Mouse (Mus musculus) hindbrain, embryonic 10.5 days (tissue): ENCODE measurements at regions not wholly inside any gene's neighbourhood (a gene's known extent, or its start where the extent isn't known, plus 50 kb on each side); places are given as distances from the start of the nearest gene placed in this dataset.

Experiments used
- DNase-seq: peaks from one replicate; pipeline ENCODE4 v3.0.0-alpha.2; 2017; ENCODE audit warnings: low spot score
- H3K27ac ChIP-seq: fragments of 300-500 bp; sonication (generic); 2 replicates; pipeline ENCODE4 v1.5.1; 2016; ENCODE audit warnings: mild to moderate bottlenecking, moderate library complexity
- H3K27me3 ChIP-seq: fragments of 300-500 bp; sonication (generic); 2 replicates; pipeline ENCODE4 v1.6.1; 2016; ENCODE audit warnings: mild to moderate bottlenecking; ENCODE audit not compliant: poor library complexity, insufficient read depth, severe bottlenecking
- H3K36me3 ChIP-seq: fragments of 300-500 bp; sonication (generic); 2 replicates; pipeline ENCODE4 v1.6.1; 2016; ENCODE audit warnings: mild to moderate bottlenecking, moderate library complexity
- H3K4me1 ChIP-seq: fragments of 300-500 bp; sonication (generic); replicated peaks from 2 replicates; pipeline ENCODE4 v1.6.1; 2016; ENCODE audit warnings: mild to moderate bottlenecking
- H3K4me3 ChIP-seq: fragments of 300-500 bp; sonication (generic); 2 replicates; pipeline ENCODE4 v1.5.1; 2016; ENCODE audit warnings: mild to moderate bottlenecking, moderate library complexity
- H3K9me3 ChIP-seq: fragments of 300-500 bp; sonication (generic); 2 replicates; pipeline ENCODE4 v1.6.1; 2016; ENCODE audit warnings: mild to moderate bottlenecking, moderate library complexity
- WGBS: fragments of 180-500 bp; shearing (Covaris S2); methylation state at CpG from one replicate; pipeline ENCODE4 v1.1.7; 2016; 5-methylcytosine and 5-hydroxymethylcytosine counted together

DNA sequence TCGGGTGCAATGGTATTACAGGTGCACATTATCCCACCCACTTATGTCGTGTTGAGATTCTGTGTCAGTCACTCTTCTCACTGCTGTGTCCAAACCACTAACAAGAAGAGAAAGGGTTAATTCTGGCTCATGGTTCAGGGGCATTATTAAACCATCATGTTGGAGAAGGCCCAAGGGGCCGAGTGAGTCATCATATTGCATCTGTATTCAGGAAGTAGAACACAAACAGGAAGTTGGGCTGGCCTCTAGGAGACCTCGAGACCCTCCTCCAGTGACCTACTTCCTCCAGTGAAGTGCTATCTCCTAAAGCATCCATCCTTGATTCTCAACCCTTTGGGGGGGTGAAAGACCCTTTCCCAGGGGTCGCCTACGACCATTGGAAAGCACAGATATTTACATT, 154.8 kb upstream of the Mki67 start:
- WGBS = 78% methylated on average over 6 of the region's 6 CpGs
- DNase-seq = no peak
- H3K27me3 ChIP-seq = no peaks in the 10 kb centered on the region
- no peak overlapping the region for H3K4me3 ChIP-seq
- H3K27ac ChIP-seq = no peak overlapping the region
- no peaks in the 10 kb centered on the region for H3K9me3 ChIP-seq
- peaks cover 5% of the 10 kb centered on the region; the same call in 1 of the 2 replicates for H3K4me1 ChIP-seq
- no peaks in the 10 kb centered on the region for H3K36me3 ChIP-seq

DNA sequence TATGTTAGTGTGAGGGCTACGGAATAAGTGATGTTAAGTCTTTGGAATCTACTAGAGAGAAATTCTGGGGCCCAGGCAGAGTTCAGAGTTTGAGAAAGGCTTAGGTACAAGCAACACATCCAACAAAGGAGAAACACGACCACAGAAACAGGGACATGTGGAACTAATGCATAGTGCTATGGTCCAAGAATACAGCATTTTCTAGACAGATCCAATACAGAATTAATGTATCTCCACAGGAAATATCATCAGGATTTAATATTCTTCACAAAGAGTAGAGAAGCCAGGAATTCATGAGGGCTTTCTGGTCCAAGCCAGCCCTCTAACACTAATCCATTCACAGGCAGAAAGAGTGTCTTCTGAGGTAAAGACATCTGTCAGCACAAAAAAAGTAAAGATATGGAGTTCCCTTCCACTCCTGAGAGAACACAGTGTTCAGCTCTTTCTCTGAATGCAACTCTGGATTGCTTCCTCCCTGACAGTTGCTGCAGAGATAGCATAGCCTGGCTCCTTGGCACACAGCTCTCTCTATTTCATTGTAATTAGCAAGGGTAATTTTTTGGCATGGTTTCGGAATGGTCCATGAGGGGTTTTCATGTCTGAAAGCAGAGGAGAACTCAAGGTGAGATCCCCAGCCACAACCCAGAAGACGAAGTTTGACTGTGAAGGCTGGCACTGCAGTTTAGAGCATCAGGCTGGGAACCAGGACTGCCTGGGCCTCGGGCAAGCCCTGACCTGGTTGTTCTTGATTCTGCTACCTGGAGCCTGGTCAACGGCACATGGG, 161.1 kb upstream of the Mki67 start:
- no peaks in the 10 kb centered on the region for H3K36me3 ChIP-seq
- DNase-seq = no peak
- H3K9me3 ChIP-seq = no peaks in the 10 kb centered on the region
- H3K4me1 ChIP-seq = peaks cover 9% of the 10 kb centered on the region; the same call in 1 of the 2 replicates
- 0 out of 2 replicates have a peak overlapping the region, but pooled peaks have one; percentile 3 for H3K27ac ChIP-seq
- 90% methylated on average over 6 of the region's 6 CpGs for WGBS
- H3K4me3 ChIP-seq = no peak overlapping the region
- H3K27me3 ChIP-seq = no peaks in the 10 kb centered on the region

DNA sequence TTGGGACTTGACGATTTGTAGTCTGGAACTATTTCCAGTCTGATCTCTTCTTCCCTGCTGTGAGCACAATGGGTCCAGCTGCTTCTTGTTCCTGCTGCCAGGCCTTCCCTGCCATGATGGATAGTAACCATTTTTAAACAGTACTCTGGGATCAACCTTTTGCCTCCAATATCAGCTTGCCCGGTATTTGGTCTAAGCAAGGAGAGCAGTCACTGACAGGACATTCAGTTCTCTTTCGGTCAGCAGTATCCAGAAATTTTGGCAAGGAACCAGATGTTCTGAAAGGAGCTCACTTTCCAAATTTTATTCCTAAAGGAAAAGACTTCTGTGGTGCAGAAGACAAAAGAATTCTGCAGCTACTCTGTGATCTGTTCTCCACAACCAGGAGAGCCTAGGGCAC, 162.6 kb upstream of the Mki67 start:
- Histone ChIP-seq H3K4me1 (peaks cover 9% of the 10 kb centered on the region; the same call in 1 of the 2 replicates), H3K4me3 (no peak overlapping the region), H3K9me3 (no peaks in the 10 kb centered on the region), H3K27me3 (no peaks in the 10 kb centered on the region), H3K36me3 (no peaks in the 10 kb centered on the region), H3K27ac (no peak overlapping the region)
- no peak for DNase-seq
- WGBS = 86% methylated on average over 3 of the region's 3 CpGs

DNA sequence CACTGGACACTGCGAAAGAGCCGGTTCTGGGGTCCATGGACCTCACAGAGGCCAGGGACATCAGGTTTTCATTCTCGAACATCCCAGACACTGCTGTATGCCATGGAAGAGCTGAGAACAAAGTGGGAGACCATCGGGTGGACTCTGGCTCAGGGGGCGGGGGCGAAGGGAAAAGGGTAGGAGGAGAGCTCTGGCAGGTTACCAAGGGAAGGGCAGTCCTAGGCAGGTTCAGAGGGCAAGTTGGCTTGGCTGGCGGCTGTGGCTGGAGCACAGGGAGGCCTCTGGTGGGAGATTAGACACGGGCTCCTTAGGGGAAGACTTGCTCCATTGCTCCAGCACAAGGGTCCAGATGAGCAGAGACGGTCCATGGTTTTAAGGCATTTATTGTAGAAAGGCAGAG, 164.3 kb upstream of the Mki67 start:
- Histone ChIP-seq H3K9me3 (no peaks in the 10 kb centered on the region), H3K4me1 (peaks cover 9% of the 10 kb centered on the region; the same call in 1 of the 2 replicates), H3K4me3 (no peak overlapping the region), H3K27me3 (no peaks in the 10 kb centered on the region), H3K27ac (no peak overlapping the region), H3K36me3 (no peaks in the 10 kb centered on the region)
- WGBS = 88% methylated on average over 9 of the region's 9 CpGs
- DNase-seq = no peak

DNA sequence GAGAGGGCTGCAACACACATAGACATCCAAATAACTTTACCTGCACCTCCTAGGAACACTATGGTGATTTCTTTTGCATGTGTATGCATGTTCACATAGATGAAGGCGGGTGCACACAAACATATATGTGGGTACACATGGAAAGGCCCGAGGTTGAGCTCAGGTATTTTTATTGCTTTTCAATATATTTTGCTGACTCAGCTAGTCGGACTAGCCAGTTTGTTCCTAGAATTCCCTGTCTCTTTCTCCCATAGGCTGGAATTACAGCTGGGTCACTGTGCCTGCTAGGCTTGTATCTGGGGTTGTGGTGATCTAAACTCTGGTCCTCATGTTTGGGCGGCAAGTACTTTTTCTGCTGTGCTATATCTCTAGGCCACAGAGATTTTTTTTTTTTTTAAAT, 166.1 kb upstream of the Mki67 start:
- Histone ChIP-seq H3K27me3 (no peaks in the 10 kb centered on the region), H3K36me3 (no peaks in the 10 kb centered on the region), H3K4me1 (peaks cover 5% of the 10 kb centered on the region; the same call in 1 of the 2 replicates), H3K27ac (no peak overlapping the region), H3K4me3 (no peak overlapping the region), H3K9me3 (no peaks in the 10 kb centered on the region)
- WGBS = 89% methylated on average over 4 of the region's 4 CpGs
- no peak for DNase-seq

DNA sequence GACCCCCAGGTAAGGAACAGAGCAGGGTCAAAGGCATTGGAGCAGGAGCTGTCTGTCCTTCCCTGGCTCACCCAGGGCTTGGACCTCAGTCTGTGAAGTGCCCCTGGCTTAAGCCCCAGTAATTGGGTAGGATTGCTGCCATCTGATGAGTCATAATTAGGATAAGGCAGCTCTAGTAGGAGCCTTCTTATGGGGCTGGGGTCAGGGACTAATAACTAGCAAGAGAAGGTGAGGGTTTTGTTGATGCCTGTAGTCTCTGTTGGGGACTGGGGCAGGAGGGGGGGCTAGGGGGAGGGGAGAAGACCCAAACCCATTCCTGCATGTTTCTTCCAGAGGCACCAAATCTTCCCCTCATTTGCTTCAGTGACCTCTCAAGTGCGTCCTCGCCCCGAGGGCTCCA, 172.4 kb upstream of the Mki67 start:
- Histone ChIP-seq H3K27ac (peak overlapping the region; percentile 87), H3K9me3 (no peaks in the 10 kb centered on the region), H3K4me3 (peak overlapping the region; percentile 33; the same call in 1 of the 2 replicates)

DNA sequence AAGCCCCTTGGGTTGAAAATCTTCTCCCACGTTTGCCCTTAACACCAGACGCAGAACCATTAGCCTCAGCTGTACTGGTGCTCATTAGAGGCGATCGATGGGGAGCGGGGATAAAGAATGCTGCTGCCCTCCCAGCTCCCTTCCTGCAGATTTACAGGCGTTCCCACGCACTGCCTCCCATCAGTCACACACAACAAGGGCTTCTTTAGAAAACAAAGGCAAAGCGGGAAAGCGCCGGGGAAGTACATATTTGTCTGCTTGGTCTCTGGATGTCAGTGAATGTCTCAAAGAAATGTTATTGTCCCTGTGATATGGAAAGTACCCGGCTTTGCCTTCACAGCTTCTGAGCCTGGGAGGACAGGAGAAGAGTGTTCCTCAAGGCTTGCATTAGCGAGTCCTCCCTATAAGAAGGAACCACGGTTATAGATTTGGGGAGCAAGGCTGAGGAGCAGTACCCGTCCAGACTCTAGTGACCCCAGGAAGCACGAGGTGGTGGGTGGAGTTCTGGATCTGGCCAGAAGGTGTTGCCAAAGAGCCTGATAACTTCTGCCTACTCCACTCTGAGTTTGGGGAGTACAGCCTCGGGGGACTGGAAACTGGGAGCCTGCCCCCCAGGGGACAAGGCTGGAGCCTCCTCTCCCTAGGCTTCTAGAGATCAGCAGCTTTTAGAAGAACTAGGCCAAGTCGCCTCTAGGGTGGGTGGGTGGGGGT, 173.0 kb upstream of the Mki67 start:
- peaks cover 26% of the 10 kb centered on the region for H3K4me1 ChIP-seq
- WGBS = 11% methylated on average over 17 of the region's 17 CpGs
- no peaks in the 10 kb centered on the region for H3K27me3 ChIP-seq
- H3K9me3 ChIP-seq = no peaks in the 10 kb centered on the region
- H3K36me3 ChIP-seq = no peaks in the 10 kb centered on the region
- DNase-seq = peak; percentile 65
- H3K4me3 ChIP-seq = peak overlapping the region; percentile 33
- peak overlapping the region; percentile 87 for H3K27ac ChIP-seq

More for the DNA sequence above, 172.4 kb upstream of the Mki67 start:
- no peak for DNase-seq
- H3K27me3 ChIP-seq = no peaks in the 10 kb centered on the region
- H3K36me3 ChIP-seq = no peaks in the 10 kb centered on the region
- 21% methylated on average over 3 of the region's 3 CpGs for WGBS
- peaks cover 26% of the 10 kb centered on the region for H3K4me1 ChIP-seq

DNA sequence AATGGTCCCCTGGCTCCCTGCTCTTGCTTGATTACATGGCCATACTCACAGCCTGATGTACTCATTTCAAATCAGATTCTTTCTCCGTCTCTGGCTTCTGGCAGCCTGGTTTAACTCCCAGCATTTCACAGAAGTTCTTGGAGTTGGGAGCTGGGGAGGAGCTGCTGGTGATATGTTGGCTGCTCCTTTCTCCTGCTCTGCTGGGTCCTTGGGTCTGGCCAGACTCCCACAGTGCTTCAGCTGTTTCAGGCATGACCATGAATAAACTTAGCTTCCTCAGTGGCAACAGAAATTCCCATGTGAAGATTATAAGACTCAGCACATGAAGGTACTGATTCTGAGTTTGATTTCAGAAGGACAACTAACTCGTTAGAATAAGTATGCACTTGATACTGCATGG, 182.7 kb upstream of the Mki67 start:
- 88% methylated on average over 2 of the region's 2 CpGs for WGBS
- Histone ChIP-seq H3K4me1 (0 out of 2 replicates have a peak, but pooled peaks cover 4% of the 10 kb centered on the region), H3K36me3 (no peaks in the 10 kb centered on the region), H3K27me3 (no peaks in the 10 kb centered on the region), H3K9me3 (no peaks in the 10 kb centered on the region), H3K27ac (no peak overlapping the region), H3K4me3 (no peak overlapping the region)
- DNase-seq = no peak

DNA sequence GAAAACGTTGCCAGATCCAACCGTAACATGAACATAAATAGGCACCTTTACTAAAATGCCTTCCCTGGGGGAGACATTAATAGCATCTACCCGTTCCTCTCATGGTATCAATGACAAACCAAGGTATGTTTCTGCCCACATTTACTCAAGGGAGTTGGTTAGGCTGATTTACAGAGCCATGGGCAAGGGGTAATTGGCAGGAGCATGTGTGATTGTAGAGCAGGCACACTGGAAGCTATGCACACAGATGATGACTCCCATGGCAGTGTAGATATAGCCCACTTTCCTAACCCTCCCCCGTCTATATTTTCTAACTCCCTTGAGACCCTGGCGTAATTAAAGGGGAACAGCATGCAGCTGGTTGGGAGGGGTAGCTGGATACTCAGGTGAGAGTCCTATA, 183.6 kb upstream of the Mki67 start:
- DNase-seq = no peak
- H3K9me3 ChIP-seq = no peaks in the 10 kb centered on the region
- 0 out of 2 replicates have a peak, but pooled peaks cover 4% of the 10 kb centered on the region for H3K4me1 ChIP-seq
- 86% methylated on average over 5 of the region's 5 CpGs for WGBS
- no peak overlapping the region for H3K4me3 ChIP-seq
- no peaks in the 10 kb centered on the region for H3K27me3 ChIP-seq
- no peaks in the 10 kb centered on the region for H3K36me3 ChIP-seq
- no peak overlapping the region for H3K27ac ChIP-seq

DNA sequence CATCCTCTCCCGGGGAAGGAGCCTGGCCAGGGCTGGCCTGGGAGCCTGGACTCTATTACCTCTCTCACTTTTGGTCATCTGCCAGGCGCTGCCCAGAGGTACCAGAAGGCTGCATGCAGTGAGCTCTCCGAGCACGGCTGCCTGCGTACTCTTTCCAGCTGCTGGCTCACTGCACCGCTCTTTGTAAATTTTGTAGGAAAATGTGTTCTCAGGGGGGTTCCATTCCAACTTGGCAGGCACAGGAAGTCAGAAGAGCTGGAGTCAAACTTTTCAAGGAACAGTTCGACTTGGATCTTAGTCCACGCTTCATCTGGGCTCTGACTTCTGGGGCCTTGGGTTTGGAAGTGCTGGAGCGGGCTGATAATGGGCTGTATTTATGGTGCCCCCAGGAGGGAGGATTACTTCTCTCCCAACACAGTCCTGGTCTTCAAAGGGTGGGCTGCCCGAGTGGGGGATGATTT, 184.7 kb upstream of the Mki67 start:
- 65% methylated on average over 10 of the region's 10 CpGs for WGBS

DNA sequence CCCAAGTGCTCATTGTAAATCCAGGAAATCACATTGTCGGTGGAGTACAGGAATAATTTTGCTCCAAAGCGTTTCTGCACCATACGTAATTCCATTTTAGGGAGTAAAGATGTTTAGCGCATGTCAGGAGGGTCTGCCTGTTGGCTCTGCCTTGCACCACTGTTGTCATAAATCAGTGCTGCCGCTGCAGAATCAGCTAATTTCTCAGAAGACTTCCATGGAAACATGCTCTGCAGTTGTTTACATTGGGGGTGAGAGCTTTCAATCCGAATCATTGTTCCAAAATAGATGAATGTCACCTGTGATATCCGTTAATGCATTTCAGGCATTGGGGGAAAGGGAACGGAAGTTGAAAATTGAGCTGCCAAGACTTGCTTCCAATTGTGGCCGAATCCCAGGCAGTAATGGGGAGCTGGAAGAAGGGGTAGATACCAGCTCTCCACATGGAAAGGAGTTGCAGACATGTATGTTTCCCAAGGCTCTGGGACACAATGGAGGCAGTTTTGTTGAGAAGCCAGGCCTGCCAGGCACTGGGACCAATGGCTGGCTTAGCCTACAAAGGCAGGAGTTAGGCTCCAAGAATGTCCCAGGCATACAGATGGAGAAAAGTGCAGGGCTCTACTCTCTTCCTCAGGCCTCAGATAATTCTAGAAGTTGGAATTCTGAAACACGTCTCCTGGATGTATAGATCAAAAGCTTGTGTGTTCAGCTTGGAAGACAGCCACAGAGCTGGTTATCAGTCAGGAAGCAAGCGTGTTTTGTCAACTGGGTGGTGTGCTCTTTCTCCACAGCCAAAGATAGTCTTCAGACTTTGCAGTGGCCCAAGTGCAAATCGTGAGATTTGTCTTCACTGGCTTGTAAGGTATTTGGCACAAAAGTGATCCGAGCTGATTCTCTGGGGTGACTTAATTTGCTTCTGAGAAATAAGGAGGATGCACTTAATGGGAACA, 186.2 kb upstream of the Mki67 start:
- H3K27ac ChIP-seq = no peak overlapping the region
- no peak overlapping the region for H3K4me3 ChIP-seq
- 86% methylated on average over 13 of the region's 13 CpGs for WGBS

More for the DNA sequence above, 184.7 kb upstream of the Mki67 start:
- no peak overlapping the region for H3K4me3 ChIP-seq
- 0 out of 2 replicates have a peak, but pooled peaks cover 4% of the 10 kb centered on the region for H3K4me1 ChIP-seq
- no peak overlapping the region for H3K27ac ChIP-seq
- no peaks in the 10 kb centered on the region for H3K9me3 ChIP-seq
- no peaks in the 10 kb centered on the region for H3K27me3 ChIP-seq
- no peaks in the 10 kb centered on the region for H3K36me3 ChIP-seq
- no peak for DNase-seq

DNA sequence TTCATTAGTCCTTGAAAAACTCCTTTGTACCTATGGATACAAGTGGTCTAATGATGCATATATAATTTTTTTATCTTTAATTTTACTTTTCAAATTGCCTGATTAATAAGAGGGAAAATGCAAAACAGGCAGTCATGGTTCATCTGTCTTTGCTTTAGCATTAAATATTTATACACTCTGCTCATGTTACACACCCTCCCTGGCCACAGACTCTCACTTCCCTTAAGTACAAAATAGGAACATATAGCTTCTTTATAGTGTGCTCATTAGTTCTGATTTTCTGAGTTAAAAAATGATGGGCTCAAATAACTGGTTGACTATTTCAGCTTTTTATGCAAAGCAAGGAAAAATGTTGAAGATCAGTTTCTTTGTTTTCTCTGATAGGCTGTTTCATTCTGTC, 195.2 kb upstream of the Mki67 start:
- Histone ChIP-seq H3K27ac (no peak overlapping the region), H3K4me3 (no peak overlapping the region), H3K9me3 (no peaks in the 10 kb centered on the region), H3K27me3 (no peaks in the 10 kb centered on the region), H3K4me1 (no peaks in the 10 kb centered on the region), H3K36me3 (no peaks in the 10 kb centered on the region)
- no peak for DNase-seq

More for the DNA sequence above, 186.2 kb upstream of the Mki67 start:
- no peaks in the 10 kb centered on the region for H3K36me3 ChIP-seq
- H3K27me3 ChIP-seq = no peaks in the 10 kb centered on the region
- 0 out of 2 replicates have a peak, but pooled peaks cover 4% of the 10 kb centered on the region for H3K4me1 ChIP-seq
- DNase-seq = no peak
- no peaks in the 10 kb centered on the region for H3K9me3 ChIP-seq
